Mouse (Mus musculus): Measurements from ENCODE around the gene Clec16a. TPM values are rescaled to one million over a fixed set of nuclear protein-coding genes. Genes with fewer than 3 reads are reported as not detected.

Clec16a gene
- polyA plus RNA-seq, 1 experiment from 2014 or later: 70.0 TPM

DNA sequence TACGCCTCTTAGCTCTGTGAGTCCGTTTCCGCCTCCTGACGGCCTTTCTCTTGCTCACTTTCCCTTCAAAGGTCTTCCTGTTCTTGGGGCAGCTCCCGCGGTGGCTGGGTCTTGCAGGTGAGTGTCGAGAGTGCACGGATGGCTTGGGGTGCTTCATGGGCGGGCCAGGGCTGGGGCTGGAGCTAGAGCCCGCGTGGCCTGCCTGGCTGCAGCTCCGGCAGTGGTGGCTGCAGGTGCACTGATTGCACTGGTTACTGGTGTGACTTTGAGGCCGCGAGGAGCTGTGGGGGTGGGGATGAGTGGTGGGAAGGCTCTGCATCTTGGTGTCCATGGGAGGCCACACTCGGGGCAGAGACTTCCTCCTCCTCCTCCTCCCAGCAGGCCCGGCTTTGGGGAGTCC, 243.1 kb downstream of the Clec16a start, which contains the start of gene Tnp2:
Gene Tnp2 (minus strand): TSS at position 390 of the 400 bp plus-strand sequence.
- Histone ChIP-seq H3K4me2 (ENCODE audit: low read length) (no peak within 1 kb of the TSS), H3K9me3 (replicated peaks; ENCODE audit: control insufficient read depth, low read length, poor library complexity, severe bottlenecking) (no peaks in the 10 kb centered on the region), H3K9ac (ENCODE audit: low read depth, low read length) (no peak within 1 kb of the TSS), H3K4me3 (ENCODE audit: low read depth, low read length) (no peak within 1 kb of the TSS), H3K27ac (ENCODE audit: low read length) (no peak within 1 kb of the TSS), H3K36me3 (ENCODE audit: control insufficient read depth, insufficient read depth, low read length) (no peaks in the 10 kb centered on the region), H3K27me3 (ENCODE audit: control insufficient read depth, insufficient read depth, low read depth, low read length) (no peaks in the 10 kb centered on the region), H3K4me1 (ENCODE audit: control insufficient read depth, insufficient read depth, low read length) (peaks cover 10% of the 10 kb centered on the region)
- 57% methylated on average over 16 of the region's 16 CpGs for WGBS
- ATAC-seq: no peak

DNA sequence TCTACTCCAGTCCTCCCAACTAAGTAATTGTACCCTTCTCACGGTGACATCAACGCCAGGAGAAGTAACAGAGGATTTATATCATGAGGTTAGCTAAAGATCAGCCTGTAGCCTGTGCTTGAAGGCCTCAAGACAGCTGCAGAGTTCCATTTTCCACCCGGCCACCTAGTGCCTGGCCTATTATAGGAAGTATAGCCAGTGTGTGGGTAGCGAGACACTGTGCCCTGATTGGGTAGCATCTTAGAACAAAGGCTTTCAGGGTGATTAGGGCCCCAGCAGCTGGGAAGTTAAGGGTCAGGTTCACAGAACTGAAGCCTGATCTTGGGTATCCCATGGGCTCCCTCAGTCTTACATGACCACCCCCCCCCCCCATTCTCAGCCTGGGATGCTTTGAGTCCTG, 243.7 kb downstream of the Clec16a start:
- H3K4me1 ChIP-seq (ENCODE audit: control insufficient read depth, insufficient read depth, low read length): peaks cover 6% of the 10 kb centered on the region
- H3K27ac ChIP-seq (ENCODE audit: low read length): no peak overlapping the region
- H3K9me3 ChIP-seq (replicated peaks; ENCODE audit: control insufficient read depth, low read length, poor library complexity, severe bottlenecking): no peaks in the 10 kb centered on the region
- ATAC-seq: no peak
- 63% methylated on average over 4 of the region's 4 CpGs for WGBS
- H3K27me3 ChIP-seq (ENCODE audit: control insufficient read depth, insufficient read depth, low read depth, low read length): no peaks in the 10 kb centered on the region
- no peak overlapping the region for H3K4me2 ChIP-seq (ENCODE audit: low read length)
- H3K9ac ChIP-seq (ENCODE audit: low read depth, low read length): no peak overlapping the region
- no peaks in the 10 kb centered on the region for H3K36me3 ChIP-seq (ENCODE audit: control insufficient read depth, insufficient read depth, low read length)
- H3K4me3 ChIP-seq (ENCODE audit: low read depth, low read length): no peak overlapping the region

DNA sequence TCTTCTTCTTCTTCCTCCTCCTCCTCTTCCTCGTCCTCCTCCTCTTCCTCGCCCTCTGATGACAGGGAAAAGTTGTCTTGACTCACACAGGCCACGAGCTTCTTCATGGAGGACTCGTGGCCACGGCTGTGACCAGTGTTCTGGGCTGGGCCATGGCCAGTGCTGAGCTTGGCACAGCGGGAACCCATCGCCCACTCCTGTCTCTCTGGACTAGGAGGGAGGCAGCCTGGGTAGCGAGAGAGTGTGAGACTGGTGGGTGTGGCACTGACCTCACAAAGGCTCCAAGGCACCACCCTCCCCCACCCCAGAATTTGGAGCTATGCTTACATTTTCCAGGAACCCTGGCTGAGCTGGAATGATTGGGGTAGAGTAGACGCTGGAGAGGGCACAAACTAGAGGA, 245.6 kb downstream of the Clec16a start, which contains the start of gene Prm3:
Gene Prm3 (minus strand): TSS at position 213 of the 400 bp plus-strand sequence.
- no peak within 1 kb of the TSS for H3K4me3 ChIP-seq (ENCODE audit: low read depth, low read length)
- H3K4me2 ChIP-seq (ENCODE audit: low read length): no peak within 1 kb of the TSS
- H3K27me3 ChIP-seq (ENCODE audit: control insufficient read depth, insufficient read depth, low read depth, low read length): no peaks in the 10 kb centered on the region
- no peak for ATAC-seq
- WGBS: 79% methylated on average over 9 of the region's 9 CpGs
- no peaks in the 10 kb centered on the region for H3K9me3 ChIP-seq (replicated peaks; ENCODE audit: control insufficient read depth, low read length, poor library complexity, severe bottlenecking)
- H3K4me1 ChIP-seq (ENCODE audit: control insufficient read depth, insufficient read depth, low read length): peaks cover 3% of the 10 kb centered on the region; the same call in 1 of the 2 replicates
- no peaks in the 10 kb centered on the region for H3K36me3 ChIP-seq (ENCODE audit: control insufficient read depth, insufficient read depth, low read length)
- H3K27ac ChIP-seq (ENCODE audit: low read length): no peak within 1 kb of the TSS
- H3K9ac ChIP-seq (ENCODE audit: low read depth, low read length): no peak within 1 kb of the TSS

Other genes starting within 250 kb of the Clec16a start
- gene Emp2, start 231.4 kb upstream of the Clec16a start, polyA plus RNA-seq (2015; fragmentation: Nextera tagmentation; extraction: Ambion mirVana): 10.8 and 18.8 TPM in 2 replicates
- gene Tekt5, start 149.8 kb upstream of the Clec16a start, polyA plus RNA-seq (2015; fragmentation: Nextera tagmentation; extraction: Ambion mirVana): 12.9 and 18.3 TPM in 2 replicates
- 43.6 and 45.3 TPM in 2 replicates for gene Nubp1, start 133.4 kb upstream of the Clec16a start, polyA plus RNA-seq (2015; fragmentation: Nextera tagmentation; extraction: Ambion mirVana)
- gene Tvp23a, start 98.0 kb upstream of the Clec16a start, polyA plus RNA-seq (2015; fragmentation: Nextera tagmentation; extraction: Ambion mirVana): 54.2 and 54.7 TPM in 2 replicates
- gene Ciita, start 65.3 kb upstream of the Clec16a start, polyA plus RNA-seq (2015; fragmentation: Nextera tagmentation; extraction: Ambion mirVana): 0.53 and 0.71 TPM in 2 replicates
- 12.7 and 13.3 TPM in 2 replicates for gene Dexi, start 2.3 kb upstream of the Clec16a start, polyA plus RNA-seq (2015; fragmentation: Nextera tagmentation; extraction: Ambion mirVana)
- 4.0 and 5.0 TPM in 2 replicates for gene Socs1, start 240.2 kb downstream of the Clec16a start, polyA plus RNA-seq (2015; fragmentation: Nextera tagmentation; extraction: Ambion mirVana)
- gene Tnp2, start 243.3 kb downstream of the Clec16a start, polyA plus RNA-seq (2015; fragmentation: Nextera tagmentation; extraction: Ambion mirVana): not detected in 2 replicates
- not detected in 2 replicates for gene Prm3, start 245.6 kb downstream of the Clec16a start, polyA plus RNA-seq (2015; fragmentation: Nextera tagmentation; extraction: Ambion mirVana)